Mouse (Mus musculus): ENCODE results near the gene Ahcyl2. TPM values are rescaled to one million over a fixed set of nuclear protein-coding genes. Genes with fewer than 3 reads are reported as not detected.

Gene Ahcyl2
- polyA plus RNA-seq, 1 experiment from 2014 or later, result 19.4 TPM

DNA sequence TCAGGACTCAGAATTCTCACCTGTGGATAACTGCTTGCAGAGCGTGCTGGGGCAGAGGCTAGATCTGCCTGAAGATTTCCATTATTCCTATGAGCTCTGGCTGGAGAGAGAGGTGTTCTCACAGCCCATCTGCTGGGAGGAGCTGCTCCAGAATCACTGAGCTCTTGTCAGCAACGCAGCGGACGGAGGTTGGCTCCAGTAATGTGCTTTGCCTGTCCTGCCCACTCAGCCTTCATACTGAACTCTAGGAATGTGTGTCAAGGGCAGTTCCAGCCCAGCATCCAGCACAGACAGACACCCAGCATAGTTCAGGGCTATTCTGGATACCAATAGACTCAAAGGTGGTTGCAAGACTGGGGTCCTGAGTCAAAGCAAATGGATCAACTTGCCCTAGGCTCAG, 188.9 kb downstream of the Ahcyl2 start:
- H3K9ac ChIP-seq (replicated peaks), result no peak overlapping the region
- H3K4me2 ChIP-seq, result no peak overlapping the region
- no peaks in the 10 kb centered on the region for H3K27me3 ChIP-seq (replicated peaks)
- no peak for ATAC-seq (ENCODE audit: low FRiP score)
- H3K36me3 ChIP-seq, result no peaks in the 10 kb centered on the region
- peaks cover 2% of the 10 kb centered on the region; the same call in 1 of the 2 replicates for H3K4me1 ChIP-seq
- H3K27ac ChIP-seq (replicated peaks), result no peak overlapping the region
- WGBS, result 93% methylated on average over 4 of the region's 4 CpGs
- no peak overlapping the region for H3K4me3 ChIP-seq (replicated peaks)
- no peaks in the 10 kb centered on the region for H3K9me3 ChIP-seq (replicated peaks)

DNA sequence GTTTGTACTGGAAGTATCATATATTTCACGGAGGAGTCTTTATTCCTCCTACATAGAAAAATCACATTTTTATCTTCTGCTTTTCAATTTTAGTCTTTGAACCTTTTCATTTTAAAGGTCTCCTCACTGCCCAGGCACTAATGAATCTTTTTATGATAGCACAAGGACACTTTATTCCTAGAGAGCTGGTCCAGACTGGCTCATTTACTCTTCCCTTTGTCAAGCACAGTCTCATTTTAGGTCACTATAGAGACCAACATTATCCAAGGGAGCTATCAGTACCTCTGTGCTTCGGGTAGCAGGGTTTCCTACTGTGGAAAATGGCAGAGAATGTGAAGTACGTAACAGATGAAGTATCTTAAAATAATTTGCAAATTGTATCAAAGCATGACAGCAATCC, 190.9 kb downstream of the Ahcyl2 start:
- Histone ChIP-seq H3K4me3 (replicated peaks) (no peak overlapping the region), H3K4me2 (no peak overlapping the region), H3K4me1 (peaks cover 2% of the 10 kb centered on the region; the same call in 1 of the 2 replicates), H3K27me3 (replicated peaks) (no peaks in the 10 kb centered on the region), H3K9me3 (replicated peaks) (no peaks in the 10 kb centered on the region), H3K9ac (replicated peaks) (no peak overlapping the region), H3K36me3 (no peaks in the 10 kb centered on the region), H3K27ac (replicated peaks) (no peak overlapping the region)
- peak; percentile 57; the same call in 1 of the 2 replicates for ATAC-seq (ENCODE audit: low FRiP score)
- WGBS, result 47% methylated on average over 3 of the region's 3 CpGs

DNA sequence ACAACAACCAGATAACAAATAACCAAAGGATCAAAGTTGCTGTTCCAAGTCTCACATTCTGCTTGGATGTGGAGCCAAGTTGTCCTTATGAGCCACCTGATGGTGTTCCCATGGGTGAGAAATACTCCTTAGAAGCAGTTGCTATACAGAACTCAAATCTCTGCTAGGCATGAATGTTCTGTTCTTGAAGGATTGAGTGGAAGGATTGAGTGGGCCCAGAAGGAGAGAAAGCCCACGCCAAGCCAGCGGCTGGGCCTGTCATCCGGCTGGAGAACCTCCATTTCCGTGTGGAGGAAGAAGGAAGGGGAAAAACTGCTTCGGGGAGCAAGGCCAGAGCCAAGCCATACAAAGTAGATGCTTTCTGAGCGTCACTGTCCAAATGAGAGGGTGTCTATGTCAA, 193.3 kb downstream of the Ahcyl2 start:
- peaks cover 2% of the 10 kb centered on the region; the same call in 1 of the 2 replicates for H3K4me1 ChIP-seq
- ATAC-seq (ENCODE audit: low FRiP score), result no peak
- no peaks in the 10 kb centered on the region for H3K36me3 ChIP-seq
- no peak overlapping the region for H3K4me2 ChIP-seq
- H3K4me3 ChIP-seq (replicated peaks), result no peak overlapping the region
- H3K9ac ChIP-seq (replicated peaks), result no peak overlapping the region
- no peaks in the 10 kb centered on the region for H3K27me3 ChIP-seq (replicated peaks)
- 90% methylated on average over 6 of the region's 6 CpGs for WGBS
- no peak overlapping the region for H3K27ac ChIP-seq (replicated peaks)
- H3K9me3 ChIP-seq (replicated peaks), result no peaks in the 10 kb centered on the region

Other genes with a start within 250 kb of the Ahcyl2 start
- 2.7 and 4.9 TPM in 2 replicates for gene Irf5, start 241.4 kb upstream of the Ahcyl2 start, polyA plus RNA-seq (2015; fragmentation: Nextera tagmentation; extraction: Ambion mirVana)
- gene Tnpo3, start 158.1 kb upstream of the Ahcyl2 start, polyA plus RNA-seq (2015; fragmentation: Nextera tagmentation; extraction: Ambion mirVana), result 74.9 and 84.0 TPM in 2 replicates
- 11.0 and 12.9 TPM in 2 replicates for gene Tspan33, start 73.8 kb upstream of the Ahcyl2 start, polyA plus RNA-seq (2015; fragmentation: Nextera tagmentation; extraction: Ambion mirVana)
- 10.8 and 18.3 TPM in 2 replicates for gene Smo, start 32.5 kb upstream of the Ahcyl2 start, polyA plus RNA-seq (2015; fragmentation: Nextera tagmentation; extraction: Ambion mirVana)
- gene Strip2, start 149.0 kb downstream of the Ahcyl2 start, polyA plus RNA-seq (2015; fragmentation: Nextera tagmentation; extraction: Ambion mirVana), result 4.6 and 4.8 TPM in 2 replicates

Measured in neural tube, embryonic 15.5 days (tissue).